Mouse (Mus musculus) left cerebral cortex, adult 2 months (tissue): ENCODE results near the gene Atp6v1f. TPM values are rescaled to one million over a fixed set of nuclear protein-coding genes. Genes with fewer than 3 reads are reported as not detected.

Experiments used
- DNase-seq, 2 experiments: peaks; one replicate each; pipeline ENCODE4 v3.0.0; 2021 to 2022; ENCODE audit warnings: low spot score in 2 of 2, mixed read lengths in 1 of 2; ENCODE audit errors: extremely low spot score in 1 of 2
- H3K27ac ChIP-seq: fragments of 200-600 bp; 2 replicates; pipeline ENCODE4 v1.8.1; 2022
- H3K4me3 ChIP-seq: fragments of 200-600 bp; 2 replicates; pipeline ENCODE4 v1.8.1; 2022
- CTCF ChIP-seq: fragments of 200-600 bp; IDR thresholded peaks from 2 replicates; pipeline ENCODE4 v1.8.1; 2022; ENCODE audit warnings: antibody characterized with exemption, mild to moderate bottlenecking, moderate library complexity
- intact Hi-C: fragments of 180-260 bp; cut with DNase I; formaldehyde crosslinking; loops from one replicate; pipeline ENCODE4 v1.15.1; 2025
- total RNA-seq, 2 experiments: library from RNA; stranded (reverse); gene quantifications; 2 replicates each; pipeline ENCODE4 v1.2.3; 2021

The Atp6v1f gene
- total RNA-seq, 2 experiments from 2014 or later = 242 to 247 TPM

- peak; percentile 43 for TF ChIP-seq CTCF
- Histone ChIP-seq H3K27ac (no peak overlapping the region), H3K4me3 (no peak overlapping the region)
- intact Hi-C loops = no loop called here
- DNase-seq = no peak
These were observed 34.1 kb downstream of the Atp6v1f start for GRCm38 (mm10) chr6:29501599-29501998.

DNA sequence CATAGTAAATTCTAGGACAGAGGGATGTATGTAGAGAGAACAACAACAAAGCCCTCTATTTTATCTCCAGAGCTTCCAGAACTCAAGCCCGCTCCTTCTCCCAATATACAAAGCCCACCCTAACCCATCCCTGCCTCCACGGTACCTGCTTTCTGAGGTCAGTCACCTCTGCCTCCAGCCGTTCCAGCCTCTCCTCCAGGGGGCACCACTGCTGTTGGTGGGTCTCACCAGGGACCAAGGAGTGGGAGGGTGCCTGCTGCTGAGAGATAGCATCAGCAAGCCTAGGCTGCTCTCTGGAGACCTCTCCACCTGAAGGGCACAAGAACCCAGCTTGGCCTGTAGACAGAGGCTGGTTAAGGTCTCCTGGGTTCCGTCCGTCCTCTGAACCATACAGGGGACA lies 38.0 kb downstream of the Atp6v1f start:
- no peak; the same call in 1 of the 2 replicates for TF ChIP-seq CTCF
- no peak for DNase-seq
- Histone ChIP-seq H3K27ac (no peak overlapping the region), H3K4me3 (no peak overlapping the region)
- intact Hi-C loops = no loop called here

GRCm38 (mm10) chr6:29506834-29507233 lies 39.3 kb downstream of the Atp6v1f start:
- no peak for TF ChIP-seq CTCF
- H3K27ac ChIP-seq = no peak overlapping the region
- no peak overlapping the region for H3K4me3 ChIP-seq
- DNase-seq = no peak
- intact Hi-C loops = no loop called here

GRCm38 (mm10) chr6:29507447-29508309 lies 40.2 kb downstream of the Atp6v1f start, which contains the start of gene Kcp:
Gene Kcp (minus strand): TSS chr6:29507952.
- intact Hi-C loops = no loop called here
- Histone ChIP-seq H3K4me3 (peak within 1 kb of the TSS; percentile 37), H3K27ac (no peak within 1 kb of the TSS)
- TF ChIP-seq CTCF = no peak
- no peak for DNase-seq

GRCm38 (mm10) chr6:29509086-29509485 lies 41.6 kb downstream of the Atp6v1f start:
- no peak for TF ChIP-seq CTCF
- Histone ChIP-seq H3K27ac (no peak overlapping the region), H3K4me3 (no peak overlapping the region)
- DNase-seq = no peak
- intact Hi-C loops = no loop called here

- no peak for DNase-seq
- Histone ChIP-seq H3K4me3 (no peak overlapping the region), H3K27ac (no peak overlapping the region)
- no peak for TF ChIP-seq CTCF
- intact Hi-C loops = no loop called here
These were observed 45.8 kb downstream of the Atp6v1f start for GRCm38 (mm10) chr6:29513284-29513683.

- DNase-seq = peak; percentile 62 to 69
- intact Hi-C loops = loop anchor here (5.0 kb wide), 1 partner anchor 130 kb away; no protein-coding TSS in a partner anchor
- peak; percentile 83 for TF ChIP-seq CTCF
- H3K4me3 ChIP-seq = no peak overlapping the region
- H3K27ac ChIP-seq = no peak overlapping the region
These were observed 49.6 kb downstream of the Atp6v1f start for GRCm38 (mm10) chr6:29517139-29517538.

Other genes starting within 250 kb of the Atp6v1f start
- gene Hilpda, start 195.2 kb upstream of the Atp6v1f start, total RNA-seq = 1 to 10 TPM; 8.0 to 9.1 TPM
- under 1 TPM; 0.38 to 0.72 TPM for gene Fam71f2, start 188.1 kb upstream of the Atp6v1f start, total RNA-seq
- gene Fam71f1, start 148.6 kb upstream of the Atp6v1f start, total RNA-seq = not detected
- 10 to 100 TPM; 59.5 to 65.2 TPM for gene Calu, start 119.6 kb upstream of the Atp6v1f start, total RNA-seq
- under 1 TPM in 1 of 2 experiments, not detected in 1; 0.16 TPM for gene Opn1sw, start 79.2 kb upstream of the Atp6v1f start, total RNA-seq
- gene Ccdc136, start 71.4 kb upstream of the Atp6v1f start, total RNA-seq = 100 to 1,000 TPM; 104 to 105 TPM
- gene Flnc, start 34.5 kb upstream of the Atp6v1f start, total RNA-seq = 1 to 10 TPM; 1.2 to 1.7 TPM
- under 1 TPM; 0.54 to 0.72 TPM for gene Atp6v1fnb, start 3.7 kb downstream of the Atp6v1f start, total RNA-seq
- 1 to 10 TPM; 1.1 to 2.2 TPM for gene Kcp, start 40.2 kb downstream of the Atp6v1f start, total RNA-seq
- gene Irf5, start 58.9 kb downstream of the Atp6v1f start, total RNA-seq = 1 to 10 TPM; 4.0 to 4.4 TPM
- gene Tnpo3, start 142.2 kb downstream of the Atp6v1f start, total RNA-seq = 10 to 100 TPM; 72.7 to 73.3 TPM
- gene Tspan33, start 226.5 kb downstream of the Atp6v1f start, total RNA-seq = 10 to 100 TPM; 27.5 to 28.2 TPM